Mouse (Mus musculus): ENCODE results near the gene Ect2.

The Ect2 gene

DNA sequence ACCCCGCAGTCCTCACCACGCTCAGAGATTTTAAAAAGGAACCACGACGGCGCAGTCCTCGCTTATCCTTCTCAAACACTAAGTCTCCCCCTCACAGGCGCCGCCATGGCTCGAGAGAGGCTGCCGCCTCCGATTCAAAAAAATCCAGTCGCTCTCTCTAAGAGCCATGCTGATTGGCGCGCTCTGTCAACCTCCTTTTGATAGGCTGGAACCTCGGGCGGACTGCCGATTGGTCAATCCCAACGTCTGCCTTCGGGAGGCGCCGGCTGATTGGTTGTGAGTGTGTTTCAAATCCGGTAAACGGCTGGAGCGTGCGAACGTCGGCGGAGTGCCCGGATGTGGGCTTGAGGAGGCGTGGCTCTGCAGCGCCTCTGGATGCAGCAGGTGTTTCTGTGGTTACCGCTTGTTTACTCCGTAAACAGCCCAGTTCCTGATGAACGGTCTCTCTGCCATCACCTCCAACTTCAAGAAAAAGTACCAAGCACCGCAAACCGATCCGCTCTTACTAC is at the start of gene Ect2:
Ect2 (minus strand) TSS at position 178 of the 509 bp plus-strand sequence.
- DNase-seq (ENCODE audit: low spot score in 2 of 2), result peak; percentile 99

DNA sequence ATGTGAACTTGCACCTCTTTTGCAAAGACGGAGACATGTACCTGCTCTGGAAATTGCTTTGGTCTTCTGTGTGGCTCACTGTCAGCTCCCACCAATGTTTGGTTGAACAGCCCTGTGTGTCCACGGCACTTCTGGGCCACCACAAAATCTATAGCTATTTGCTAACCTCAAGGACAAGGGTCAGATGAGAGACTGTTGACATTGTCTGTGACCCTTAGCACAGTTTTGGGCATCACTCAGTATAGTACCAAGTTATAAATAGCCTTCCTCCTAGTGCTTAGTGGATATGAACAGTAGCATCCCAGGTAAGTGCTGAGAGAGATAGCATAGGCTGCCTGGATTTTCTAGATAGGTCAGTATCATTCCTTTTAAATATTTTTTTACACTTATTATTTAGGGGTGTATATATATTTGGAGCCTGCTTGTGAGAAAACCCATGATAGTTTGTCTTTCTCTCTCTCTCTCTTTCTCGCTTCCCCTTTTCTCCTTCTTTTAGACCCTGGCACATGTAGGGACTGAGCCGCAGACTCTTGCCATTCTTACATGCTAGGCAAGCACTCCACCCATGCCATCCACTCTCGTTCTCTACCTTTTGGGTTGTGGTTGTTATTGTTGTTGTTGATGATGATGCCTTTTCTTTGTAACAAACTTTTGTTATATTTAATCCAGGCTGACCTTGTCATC is 48.2 kb upstream of the Ect2 start:
- no peak for DNase-seq (ENCODE audit: low spot score in 2 of 2)

DNA sequence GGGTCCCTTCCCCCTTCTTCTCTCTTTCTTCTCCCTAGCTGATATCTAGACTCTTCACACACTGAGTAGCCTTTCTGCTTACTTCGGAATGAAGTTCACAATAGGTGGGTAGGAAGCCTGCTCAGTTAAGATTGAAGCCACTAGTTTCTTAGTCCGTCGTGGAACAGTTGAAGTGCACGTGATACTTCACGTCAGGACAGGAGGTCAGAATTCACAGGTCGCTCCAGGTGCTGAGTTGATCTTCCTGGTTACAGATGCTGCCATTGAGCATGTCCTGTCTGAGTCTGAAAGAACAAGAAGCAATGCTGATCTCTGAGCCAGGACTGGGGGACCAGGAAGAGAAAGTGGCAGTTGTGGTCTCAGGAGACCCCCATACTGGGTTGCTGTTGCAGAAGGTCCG is 45.4 kb upstream of the Ect2 start:
- no peak for DNase-seq (ENCODE audit: low spot score in 2 of 2)

DNA sequence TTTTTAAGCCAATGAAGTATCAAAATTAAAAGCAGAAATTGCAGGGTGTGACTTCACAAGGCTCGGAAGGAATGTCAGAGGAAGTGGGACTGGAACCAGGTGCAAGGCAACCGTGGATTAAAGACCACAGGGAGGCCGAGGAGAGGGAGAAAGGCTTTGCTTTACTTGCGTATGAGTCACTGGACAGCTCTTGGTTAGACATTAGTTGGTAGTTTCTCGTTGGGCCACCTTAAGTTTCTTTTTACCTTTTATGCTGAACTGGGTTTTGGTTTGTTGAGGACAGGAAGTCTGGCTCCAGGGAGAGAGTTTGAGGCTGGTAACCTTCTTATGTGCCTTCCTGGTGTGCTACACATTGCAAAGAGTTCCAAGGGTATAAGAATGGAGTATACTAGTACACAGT is 44.1 kb upstream of the Ect2 start:
- no peak for DNase-seq (ENCODE audit: low spot score in 2 of 2)

DNA sequence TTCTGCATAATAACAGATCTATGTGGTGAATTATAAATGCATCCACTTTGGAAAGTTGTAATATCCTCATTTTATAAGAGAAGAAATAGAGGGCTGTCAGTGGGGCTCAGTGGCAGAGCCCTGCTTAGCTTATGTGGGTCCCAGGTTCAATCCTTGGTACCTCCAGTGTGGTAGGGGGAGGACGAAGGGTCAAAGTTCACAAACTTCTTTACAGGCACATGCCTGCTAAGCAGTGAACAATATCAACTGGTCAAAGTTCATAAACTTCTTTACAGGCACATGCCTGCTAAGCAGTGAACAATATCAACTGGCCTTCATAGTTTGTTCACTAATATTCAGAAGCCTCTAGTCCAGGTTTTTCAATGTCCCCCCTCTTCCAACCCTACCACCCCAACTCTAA is 42.9 kb upstream of the Ect2 start:
- no peak for DNase-seq (ENCODE audit: low spot score in 2 of 2)

DNA sequence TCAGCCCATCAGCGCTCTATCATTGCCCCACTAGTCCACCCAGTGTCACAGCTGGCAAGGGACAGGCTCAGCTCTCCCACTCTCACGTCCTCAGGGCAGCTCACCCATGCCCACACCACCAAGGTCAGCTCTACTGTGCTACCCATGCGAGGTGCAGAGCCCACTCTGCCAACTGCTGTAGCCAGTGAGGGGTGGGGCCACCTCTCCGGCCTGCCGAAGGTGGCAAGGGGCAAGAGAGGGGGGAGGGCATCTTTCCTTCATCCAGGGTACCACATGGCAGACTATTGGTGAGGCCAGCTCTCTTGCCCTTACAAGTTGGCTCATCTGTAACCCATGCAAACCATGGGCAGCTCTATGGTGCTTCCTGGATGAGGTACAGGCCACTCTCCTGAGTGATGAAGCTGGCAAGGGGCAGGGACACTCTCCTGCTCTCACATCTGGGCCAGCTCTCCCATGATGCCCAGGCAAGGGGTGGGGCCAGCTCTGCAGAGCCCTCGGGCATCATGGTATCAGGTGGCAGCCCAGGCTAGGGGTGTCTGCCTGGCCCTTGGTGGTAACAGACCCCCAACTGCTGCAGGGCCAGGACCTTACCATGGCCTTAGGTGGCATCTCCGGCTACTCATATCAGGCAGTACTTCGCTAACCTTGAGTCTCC is 42.0 kb upstream of the Ect2 start:
- DNase-seq (ENCODE audit: low spot score in 2 of 2), result no peak

DNA sequence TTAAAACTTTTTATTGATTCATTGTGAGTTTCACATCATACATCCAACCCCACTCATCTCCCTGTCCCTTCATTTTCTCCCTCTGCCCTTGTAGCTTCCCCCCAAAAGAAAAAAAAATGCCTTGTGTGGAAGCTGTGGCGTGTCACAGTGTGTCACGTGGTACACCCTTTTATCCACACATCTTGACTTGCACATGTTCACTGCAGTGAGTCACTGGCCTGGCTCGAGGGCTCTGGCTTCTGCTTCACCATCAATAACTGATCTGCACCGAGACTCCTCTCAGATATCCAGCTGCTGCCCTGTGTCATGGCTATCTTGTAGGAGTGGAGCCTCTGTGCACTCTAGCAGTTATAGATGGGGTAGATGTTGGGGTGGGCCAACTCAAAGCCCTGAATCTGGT is 41.5 kb upstream of the Ect2 start:
- DNase-seq (ENCODE audit: low spot score in 2 of 2), result no peak

DNA sequence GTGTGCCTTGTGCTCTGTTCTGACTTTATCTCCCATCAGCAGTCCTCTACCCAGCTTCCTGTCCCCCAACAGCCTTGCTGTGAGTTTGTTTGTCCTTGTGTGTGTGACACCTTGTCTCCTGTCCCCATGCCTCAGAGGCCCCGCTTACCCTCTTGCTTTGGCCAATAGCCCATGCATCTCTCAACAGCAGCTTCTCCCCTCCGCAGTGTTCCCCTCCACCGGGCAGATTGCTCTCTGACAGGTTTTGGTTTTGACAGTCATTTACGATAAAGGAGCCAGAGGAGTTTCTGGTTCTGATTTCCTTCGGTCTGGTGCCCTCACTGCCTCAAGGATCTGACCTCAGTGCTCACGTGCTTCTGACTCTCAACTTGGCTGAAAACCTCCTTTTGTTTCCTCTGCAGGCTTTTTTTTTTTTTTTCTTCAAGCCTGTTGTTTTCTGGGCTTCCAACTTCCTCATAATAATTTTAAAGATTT is 40.2 kb upstream of the Ect2 start:
- DNase-seq (ENCODE audit: low spot score in 2 of 2), result no peak

DNA sequence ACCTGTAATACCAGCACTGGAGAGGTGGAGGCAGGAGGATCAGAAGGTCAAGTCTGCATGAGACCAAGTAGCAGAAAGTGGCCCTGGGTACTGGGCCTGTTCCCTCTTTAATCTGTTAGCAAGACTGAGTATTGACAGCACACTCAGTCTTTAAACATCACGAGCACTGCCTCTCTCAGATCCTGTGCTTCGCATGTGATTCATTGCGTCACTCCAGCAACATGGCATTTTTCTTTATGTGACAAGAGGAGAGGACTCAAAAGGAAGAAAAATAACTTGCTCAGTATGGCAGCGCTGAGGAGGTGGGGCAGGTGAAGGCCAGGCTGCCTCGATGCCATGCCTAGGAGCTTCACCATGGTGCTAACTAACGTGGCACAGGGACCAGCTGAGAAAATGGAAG is 38.2 kb upstream of the Ect2 start:
- no peak for DNase-seq (ENCODE audit: low spot score in 2 of 2)

DNA sequence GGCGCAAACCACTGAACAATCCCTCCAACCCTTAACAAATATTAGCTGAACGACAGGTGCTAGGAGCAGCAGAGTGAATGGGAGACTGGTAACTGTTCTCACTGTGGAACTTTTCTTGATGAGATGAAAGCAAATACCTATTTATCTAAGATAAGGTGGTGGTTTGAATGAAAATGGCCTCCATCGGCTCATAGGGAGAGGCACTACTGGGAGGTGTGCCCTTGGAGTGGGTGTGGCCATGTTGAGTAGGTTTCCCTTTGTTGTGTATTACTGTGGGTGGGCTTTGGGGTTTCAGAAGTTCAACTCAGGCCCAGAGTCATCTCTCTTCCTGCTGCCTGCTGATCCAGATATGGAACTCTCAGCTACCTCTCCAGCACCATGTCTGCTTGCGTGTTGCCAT is 37.2 kb upstream of the Ect2 start:
- DNase-seq (ENCODE audit: low spot score in 2 of 2), result no peak

DNA sequence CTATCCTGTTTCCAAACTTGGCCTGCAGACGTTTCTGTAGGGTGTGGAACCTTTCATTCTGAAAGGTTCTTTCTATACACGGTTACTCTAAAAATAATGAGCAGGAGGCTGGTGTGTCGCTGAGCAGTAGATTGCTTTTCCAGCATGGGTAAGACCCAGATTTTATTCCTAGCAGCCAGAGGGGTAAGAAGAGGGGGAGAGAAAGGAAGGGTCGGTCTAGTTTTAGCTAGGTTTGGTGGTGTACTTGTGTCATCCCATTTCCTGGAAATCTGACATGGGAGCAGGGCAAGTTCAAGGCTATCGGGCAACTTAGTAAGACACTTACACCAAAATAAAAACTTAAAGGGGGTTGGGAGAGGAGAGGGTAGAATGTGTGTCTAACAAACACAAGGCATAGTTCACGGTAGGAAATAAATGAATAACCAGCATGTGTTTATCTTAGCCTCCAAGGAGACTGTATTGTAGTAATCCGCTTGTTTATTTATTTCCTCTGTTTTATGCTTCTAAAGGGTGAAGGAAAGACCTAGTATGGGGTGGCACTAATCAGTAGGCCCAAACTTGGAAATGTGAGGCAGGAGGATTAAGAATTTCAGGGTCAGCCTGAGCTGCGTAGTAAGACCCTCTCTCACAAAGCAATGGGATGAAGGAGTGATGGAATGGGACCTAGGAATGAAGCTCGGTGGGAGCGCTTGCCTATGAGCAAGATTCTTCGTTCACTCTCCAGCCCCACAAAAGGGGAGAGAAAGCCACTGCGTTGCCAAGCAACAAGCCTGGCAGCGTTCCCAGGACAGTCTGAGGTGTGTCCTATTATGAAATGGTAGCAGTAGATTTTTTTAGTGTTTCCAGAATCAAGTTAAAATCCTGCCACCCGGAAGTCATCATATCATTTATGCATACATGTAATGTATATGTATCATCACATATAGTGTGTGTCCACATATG is 35.9 kb upstream of the Ect2 start:
- DNase-seq (ENCODE audit: low spot score in 2 of 2), result peak; percentile 66 to 67

DNA sequence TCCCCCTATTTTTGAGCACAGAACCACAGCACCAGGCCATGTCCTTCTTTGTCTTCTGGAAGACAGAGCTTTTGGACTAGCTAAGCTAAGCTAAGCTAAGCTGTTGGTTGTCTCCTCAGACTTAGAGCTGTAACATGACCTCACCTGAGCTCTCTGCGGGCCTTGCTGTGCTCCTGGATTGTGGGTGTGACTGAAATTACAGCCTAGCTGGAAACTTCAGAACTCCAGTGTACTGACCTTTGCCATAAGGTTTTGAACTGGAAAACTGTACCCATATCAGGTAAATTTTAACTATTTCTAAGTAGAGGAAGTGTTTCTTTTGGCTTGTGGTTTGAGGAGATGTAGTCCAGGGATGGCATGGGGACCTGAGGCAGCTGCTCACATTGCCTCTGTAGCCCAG is 34.7 kb upstream of the Ect2 start:
- DNase-seq (ENCODE audit: low spot score in 2 of 2), result no peak

DNA sequence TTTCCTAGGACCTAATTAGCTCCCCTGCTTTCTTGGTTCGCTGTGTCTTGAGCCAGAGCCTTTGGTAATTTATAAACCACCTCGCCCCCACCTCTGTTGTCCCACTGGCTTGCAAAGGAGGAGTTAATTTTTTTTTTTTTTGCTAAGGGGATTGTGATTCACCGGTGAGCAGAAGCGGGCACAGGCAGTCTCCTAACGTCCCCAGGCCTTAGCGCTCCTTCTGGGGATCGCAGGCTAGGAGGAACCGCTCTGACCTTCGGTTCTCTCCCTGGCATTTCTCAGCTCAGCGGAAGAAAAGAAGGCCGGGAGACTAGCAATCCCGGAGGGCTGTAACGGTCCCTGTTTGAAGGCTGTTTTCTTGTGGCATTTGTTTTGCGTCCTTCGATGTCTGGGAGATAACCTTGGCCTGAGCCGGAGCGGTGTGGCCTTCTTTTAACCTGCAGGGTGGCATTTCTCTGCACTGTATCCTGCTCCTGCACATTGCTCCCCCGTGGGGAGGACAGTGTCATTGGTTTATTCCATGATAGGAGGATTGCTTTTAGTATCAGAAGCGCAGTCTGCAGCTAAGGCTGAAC is 30.0 kb upstream of the Ect2 start:
- DNase-seq (ENCODE audit: low spot score in 2 of 2), result peak; percentile 32

DNA sequence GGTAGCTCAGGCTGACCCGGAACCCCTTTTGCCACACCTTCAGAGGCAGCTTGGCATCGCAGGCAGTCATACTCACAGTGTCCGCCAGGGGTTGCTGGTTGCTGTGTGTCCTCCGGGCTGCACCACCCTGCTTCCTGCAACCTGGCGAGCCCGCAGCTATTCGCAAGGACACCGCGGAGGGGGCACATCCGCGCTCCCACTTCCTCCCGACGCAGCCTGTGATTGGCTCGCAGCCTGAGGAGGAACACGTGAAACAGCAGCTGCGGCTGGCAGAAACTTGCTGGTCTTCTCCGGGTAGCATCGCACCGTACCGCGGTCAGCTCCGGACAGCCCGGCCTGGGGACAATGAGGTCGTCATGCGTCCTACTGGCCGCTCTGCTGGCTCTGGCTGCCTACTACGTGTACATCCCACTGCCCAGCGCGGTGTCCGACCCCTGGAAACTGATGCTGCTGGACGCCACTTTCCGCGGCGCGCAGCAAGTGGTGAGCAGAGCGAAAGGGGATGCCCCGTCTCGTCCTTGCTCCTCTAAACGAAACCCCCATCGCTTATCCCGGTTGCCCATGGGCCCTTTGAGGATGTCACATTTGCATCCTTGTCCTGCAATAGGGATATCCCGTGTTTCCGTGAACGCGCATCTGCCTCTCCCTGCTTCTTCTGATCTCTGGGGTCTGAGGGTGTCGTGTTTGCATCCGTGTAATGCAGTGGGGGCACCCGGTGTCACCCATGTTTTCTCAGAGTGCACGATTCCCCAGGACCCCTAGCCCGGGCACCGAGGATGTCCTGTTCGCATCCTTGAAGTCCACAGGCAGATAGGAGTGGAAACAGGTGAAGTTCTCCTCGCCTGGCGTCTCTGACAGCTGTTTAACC is 29.3 kb upstream of the Ect2 start, which contains the start of gene Nceh1:
Nceh1 (plus strand) TSS at position 233 of the 868 bp plus-strand sequence.
- peak; percentile 92 to 95 for DNase-seq (ENCODE audit: low spot score in 2 of 2)

DNA sequence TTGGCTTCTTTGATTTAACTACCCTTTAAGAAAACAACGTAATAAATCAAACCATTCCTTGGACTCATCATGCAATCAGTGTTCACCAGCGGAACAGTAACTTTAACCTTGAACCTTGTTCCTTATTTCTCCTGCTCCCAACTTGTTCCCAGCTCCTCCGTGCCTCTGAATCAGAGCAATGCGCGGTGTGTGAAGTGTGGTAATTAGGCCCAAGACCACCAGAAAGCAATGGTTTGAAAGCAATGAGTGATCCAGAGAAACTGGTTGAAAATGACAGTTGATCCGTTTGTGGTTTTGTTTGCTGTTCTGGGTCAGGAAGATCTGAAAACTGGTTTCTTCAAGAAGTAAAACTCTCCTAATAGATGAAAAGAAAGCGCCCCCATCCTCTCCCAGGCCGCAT is 26.0 kb upstream of the Ect2 start:
- no peak for DNase-seq (ENCODE audit: low spot score in 2 of 2)

DNA sequence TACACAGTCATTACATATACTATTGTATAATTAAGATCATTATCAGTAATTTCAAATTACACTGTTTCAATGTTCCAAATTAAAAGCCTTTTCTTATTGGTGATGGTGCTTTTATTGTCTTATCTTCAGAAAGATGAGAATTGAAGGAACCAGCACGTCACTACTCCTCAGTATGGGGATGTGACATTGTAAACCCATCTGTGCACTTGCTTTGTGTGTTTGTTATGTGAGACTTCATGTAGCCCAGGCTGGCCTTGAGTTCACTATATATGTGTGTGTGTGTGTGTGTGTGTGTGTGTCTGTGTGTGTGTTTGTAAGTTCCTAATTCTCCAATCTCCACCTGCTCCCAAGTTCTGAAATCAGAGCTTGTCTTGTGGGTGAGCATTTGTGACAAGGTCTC is 16.6 kb upstream of the Ect2 start:
- no peak for DNase-seq (ENCODE audit: low spot score in 2 of 2)

DNA sequence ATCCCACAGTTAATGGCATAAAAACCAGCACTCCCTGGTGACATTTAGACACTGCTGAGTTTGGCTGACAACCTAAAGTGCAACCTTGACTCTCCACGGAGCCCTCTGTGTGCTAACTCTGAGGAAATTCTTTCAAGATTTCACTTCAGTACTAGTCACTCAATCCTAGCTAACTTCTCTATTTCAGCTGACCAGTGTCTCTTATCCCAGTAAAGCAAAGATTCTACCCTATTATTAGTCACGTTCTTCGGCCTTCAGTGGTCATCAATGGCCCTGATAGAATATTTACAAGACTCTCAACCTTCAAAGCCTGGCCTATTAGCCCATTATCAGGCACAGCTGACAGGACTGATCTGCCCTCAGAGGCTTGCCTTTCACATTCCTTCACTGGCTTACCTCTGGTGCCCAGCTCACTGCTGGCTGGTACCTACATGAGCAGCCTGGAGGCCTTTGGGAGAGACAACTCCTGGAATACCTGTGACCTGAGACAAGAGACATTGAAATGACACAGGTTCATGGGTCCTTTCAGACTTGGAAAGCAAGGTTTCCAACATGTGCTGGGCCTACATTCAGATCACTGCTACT is 11.9 kb upstream of the Ect2 start:
- no peak for DNase-seq (ENCODE audit: low spot score in 2 of 2)

DNA sequence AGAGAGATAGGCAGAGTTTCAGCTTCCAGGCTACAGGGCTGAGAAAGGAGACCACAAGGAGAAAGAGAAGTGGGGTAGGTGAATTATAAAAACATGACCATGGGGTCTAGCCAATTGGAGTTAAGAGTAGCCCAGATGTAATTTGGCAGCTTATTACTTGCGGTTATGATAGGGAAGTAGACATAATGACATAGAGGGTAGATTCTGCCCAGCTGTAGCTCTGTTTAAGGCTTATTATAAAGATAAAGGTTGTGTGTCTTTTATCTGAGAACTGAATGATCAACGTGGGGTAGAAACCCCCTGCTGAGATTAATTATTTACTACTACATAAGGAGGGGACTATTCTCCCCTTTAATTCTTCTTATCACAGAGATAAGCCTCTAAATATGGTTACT is 8.7 kb upstream of the Ect2 start:
- DNase-seq (ENCODE audit: low spot score in 2 of 2), result no peak

DNA sequence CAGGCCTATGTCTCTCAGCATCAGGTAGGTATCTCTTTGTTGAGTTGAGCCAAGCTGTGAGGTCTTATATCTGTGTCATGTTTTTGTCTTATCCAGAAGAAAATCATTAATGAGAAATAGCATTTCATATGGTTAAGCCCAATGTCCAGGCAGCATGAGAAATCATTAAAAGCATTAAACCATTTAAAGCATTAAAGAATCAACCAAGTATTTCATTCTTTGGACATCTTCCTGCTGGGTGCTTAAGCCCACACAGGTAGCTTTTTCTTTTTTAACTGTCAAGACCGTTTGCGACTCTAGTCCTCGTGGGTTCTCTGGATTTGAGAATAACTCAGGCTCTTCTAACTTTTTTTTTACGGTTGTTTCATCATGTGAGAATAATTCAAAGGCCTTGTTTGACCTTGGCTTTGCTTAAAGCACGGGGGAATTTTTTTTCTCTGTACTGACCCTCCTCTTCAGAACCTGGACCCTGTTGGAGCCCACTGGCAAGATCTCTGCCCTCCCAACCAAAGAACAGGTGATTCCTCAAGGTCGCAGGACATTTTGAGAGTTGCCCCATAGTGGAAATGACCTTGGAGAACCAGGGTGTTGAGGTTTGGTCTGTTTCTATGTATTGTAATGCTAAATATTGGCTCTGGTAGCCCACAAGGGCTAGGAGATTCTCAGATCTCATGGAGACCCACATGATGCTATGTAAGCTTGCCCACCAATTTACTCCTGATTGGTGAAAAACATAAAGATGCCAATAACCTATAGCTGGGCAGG is 8.1 kb upstream of the Ect2 start:
- DNase-seq (ENCODE audit: low spot score in 2 of 2), result no peak

DNA sequence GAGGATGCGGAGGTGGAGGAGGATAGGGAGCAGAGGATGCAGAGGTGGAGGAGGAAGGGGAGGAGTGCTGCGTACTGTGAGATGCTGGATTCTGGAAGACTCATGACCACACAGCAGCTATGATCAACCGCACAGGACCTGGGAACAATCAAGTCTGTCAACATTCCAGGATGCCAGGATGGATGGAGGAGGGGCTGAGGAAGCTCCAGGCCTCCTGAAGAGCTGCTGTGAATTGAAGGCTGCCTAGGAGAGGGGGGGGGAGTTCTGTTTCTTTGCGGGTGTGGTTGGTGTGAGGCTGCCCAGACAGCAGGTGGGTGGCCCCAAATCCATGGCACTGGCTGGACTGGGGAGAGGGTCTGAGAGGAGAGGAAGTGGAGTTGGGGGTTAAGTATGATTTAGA is 5.2 kb upstream of the Ect2 start:
- DNase-seq (ENCODE audit: low spot score in 2 of 2), result no peak

Measured in frontal cortex, postnatal 25 days (tissue).